Mouse (Mus musculus) erythroblast, embryonic 14.5 days (primary cell): ENCODE results near the gene Ubqln1.

Source experiments
- GATA1 ChIP-seq: IDR thresholded peaks from 2 replicates; pipeline ENCODE4 v1.6.1; 2012; ENCODE audit warnings: low read length, inconsistent platforms, mixed read lengths
- TAL1 ChIP-seq: IDR thresholded peaks from 3 replicates; pipeline ENCODE4 v1.6.1; 2012; ENCODE audit warnings: low read length, inconsistent platforms, mixed read lengths

- no peak for TF ChIP-seq GATA1
- no peak for TF ChIP-seq TAL1
Measured at GRCm38 (mm10) chr13:58197981-58198640, 17.3 kb downstream of the Ubqln1 start.
